Mouse (Mus musculus) gastrocnemius, postnatal 14 days (tissue): ENCODE measurements around the gene Lef1. TPM values are rescaled to one million over a fixed set of nuclear protein-coding genes. Genes with fewer than 3 reads are reported as not detected.

ENCODE experiments used
- DNase-seq: peaks from one replicate; pipeline ENCODE4 v3.0.0; 2021; ENCODE audit warnings: mixed read lengths
- intact Hi-C: fragments of 180-260 bp; cut with DNase I; formaldehyde crosslinking; loops from one replicate; pipeline ENCODE4 v1.15.1; 2025; ENCODE audit warnings: low total_unique reads
- total RNA-seq, 2 experiments: library from RNA; stranded (reverse); gene quantifications; 2 replicates each; pipeline ENCODE4 v1.2.3; 2021

The Lef1 gene
- total RNA-seq, 2 experiments from 2014 or later: 0.16 to 0.41 TPM

DNA sequence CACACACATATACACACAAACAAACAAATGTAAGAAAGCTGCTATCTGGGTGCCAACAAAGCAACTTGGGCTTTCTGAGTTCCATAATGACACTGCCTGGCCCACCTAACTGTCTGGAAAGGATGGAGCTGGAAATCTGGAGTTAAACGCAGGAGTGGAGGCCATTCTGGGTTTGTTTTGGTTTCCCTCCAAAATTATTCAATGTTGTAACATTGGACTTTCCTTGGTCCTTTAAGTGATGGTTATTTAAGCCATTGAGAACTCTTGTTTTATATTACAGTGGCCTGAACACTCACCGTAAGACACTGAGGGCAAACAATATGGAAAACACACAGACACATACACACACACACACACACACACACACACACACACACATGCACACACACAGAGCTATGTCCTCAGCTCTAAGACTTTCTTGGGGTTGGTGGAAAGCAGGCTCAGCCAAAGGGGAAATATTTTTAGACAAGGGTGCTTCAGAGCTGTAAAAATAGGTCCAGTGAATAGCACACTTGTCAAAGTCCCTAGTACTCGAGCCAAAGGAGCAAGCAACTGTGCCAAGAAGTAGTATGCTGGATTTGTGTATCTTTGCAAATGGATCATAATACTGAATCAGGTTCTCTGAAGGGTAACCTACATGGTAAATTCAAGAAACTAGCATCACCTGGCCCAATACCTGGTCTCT lies 156.2 kb downstream of the Lef1 start:
- peak; percentile 25 for DNase-seq

DNA sequence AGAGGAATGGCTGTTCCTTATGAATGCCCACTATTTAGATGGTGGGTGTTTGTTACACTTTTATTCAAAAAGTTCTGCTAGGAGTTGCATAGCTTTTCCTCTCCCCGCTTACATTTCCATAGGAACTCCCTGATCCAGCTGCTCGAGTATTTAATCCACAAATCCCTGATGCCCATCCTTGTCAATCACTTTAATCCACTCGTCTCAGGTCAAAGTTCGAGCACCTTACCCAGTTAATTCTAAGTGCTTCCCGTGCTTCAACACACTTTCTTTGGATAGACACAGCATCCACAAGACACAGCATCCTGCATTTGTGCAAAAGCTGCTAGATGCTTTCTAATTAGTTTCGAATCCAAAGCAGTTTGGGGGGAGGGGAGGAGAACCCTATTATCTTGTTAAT lies 160.1 kb downstream of the Lef1 start:
- intact Hi-C loops: no loop called here
- no peak for DNase-seq

More for the DNA sequence above, 156.2 kb downstream of the Lef1 start:
- intact Hi-C loops: no loop called here

DNA sequence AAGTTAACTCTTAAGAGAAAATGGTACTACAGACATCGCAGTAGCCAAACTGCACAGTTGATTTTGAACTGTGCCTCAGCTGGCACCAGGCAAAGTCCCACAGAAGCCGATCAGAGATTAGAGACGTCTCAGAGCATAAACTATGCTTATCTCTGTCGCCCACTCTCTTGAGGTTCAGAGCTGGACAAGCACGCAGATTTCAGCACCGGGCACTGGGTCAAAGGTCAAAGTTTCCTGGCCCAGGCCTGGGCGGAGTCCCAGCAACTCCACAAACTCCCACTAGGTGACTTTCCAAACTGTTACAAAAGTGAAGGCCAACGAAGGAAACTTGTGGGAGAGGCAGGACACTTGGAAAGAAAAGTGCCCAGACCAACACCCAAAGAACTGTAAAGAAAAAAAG lies 160.9 kb downstream of the Lef1 start:
- intact Hi-C loops: no loop called here

DNA sequence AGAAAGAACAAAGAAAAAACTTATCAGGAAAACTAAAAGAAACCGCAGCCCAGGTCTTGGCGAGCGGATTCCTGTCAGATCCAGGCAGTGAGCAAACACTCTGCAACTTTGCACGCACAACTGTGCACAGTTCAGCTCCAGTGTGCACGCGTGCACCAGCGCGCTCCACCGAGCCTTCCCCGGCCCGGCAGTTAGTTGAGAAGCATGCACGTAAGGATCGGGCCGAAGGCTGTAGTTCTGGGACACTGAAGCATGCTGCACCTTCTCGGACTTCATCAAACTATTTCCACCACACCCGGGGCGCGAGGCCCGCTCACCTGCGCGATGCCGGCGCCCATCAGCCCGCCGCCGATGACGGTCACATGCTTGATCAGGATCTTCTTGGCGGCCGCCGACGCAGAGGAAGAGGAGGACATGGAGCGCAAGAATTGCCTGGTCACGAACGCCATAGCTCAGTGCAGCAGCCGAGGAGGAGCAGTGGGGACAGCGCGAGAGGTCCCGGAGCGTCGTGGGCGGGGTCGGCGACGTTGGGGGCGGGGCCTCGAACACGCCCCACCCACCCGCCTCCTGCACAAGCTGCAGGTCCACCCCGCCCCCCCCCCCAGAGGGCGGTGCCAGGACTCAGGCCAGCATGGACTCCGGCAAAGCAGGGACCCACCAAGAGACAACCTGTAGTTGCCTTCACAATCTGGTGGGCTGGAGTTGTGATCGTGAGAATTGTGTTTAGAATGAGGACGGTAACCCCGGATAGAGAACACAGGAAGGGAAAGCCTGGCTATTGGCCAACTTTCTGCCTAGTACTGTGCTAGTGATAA lies 161.5 kb downstream of the Lef1 start, which contains the start of gene Hadh:
Gene Hadh (minus strand): TSS at position 543 of the 815 bp plus-strand sequence.
- peak; percentile 85 for DNase-seq
- intact Hi-C loops: no loop called here

More for the DNA sequence above, 160.9 kb downstream of the Lef1 start:
- DNase-seq: peak; percentile 45

DNA sequence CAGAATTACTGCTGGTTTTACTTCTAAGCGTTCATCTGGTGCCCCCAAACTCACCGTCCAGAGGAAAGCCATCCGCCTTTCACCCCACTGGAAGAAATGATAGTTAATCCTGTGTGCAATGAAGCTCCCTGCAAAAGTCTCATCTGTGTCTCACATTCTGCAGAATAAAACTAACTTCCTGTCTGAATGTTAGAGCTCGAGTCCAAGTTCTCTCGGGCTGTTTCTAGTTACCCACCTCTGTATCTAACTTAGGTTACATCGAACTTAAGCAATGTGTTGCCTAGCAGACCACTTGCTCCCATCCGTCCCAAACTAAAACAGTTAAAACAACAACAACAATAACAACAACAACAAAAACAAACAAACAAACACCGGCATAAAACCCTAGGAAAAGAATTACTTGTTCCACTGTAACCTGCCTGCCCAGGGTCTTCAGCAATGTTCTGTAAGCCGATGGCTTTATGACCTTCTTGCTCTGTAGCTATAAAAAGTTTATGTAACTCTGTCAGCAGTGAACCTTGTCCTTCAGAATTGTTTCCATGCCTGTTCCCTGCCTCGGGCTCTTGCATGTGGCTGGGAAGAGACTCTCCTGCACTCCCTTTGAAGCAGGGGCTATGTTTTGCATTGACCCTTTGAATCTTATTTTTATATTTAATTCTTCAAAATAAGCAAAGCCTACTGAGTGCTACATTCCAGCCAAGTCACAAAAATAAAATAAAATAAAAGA lies 162.3 kb downstream of the Lef1 start:
- no peak for DNase-seq
- intact Hi-C loops: no loop called here

Other genes starting within 250 kb of the Lef1 start
- gene Hadh, start 161.6 kb downstream of the Lef1 start, total RNA-seq: 100 to 1,000 TPM; 182 to 238 TPM
- 1 to 10 TPM; 5.6 to 6.3 TPM for gene Cyp2u1, start 192.8 kb downstream of the Lef1 start, total RNA-seq